Mouse (Mus musculus) ES-E14 (cell line): Measurements from ENCODE around the gene Erc2. TPM values are rescaled to one million over a fixed set of nuclear protein-coding genes. Genes with fewer than 3 reads are reported as not detected.

Source experiments
- DNase-seq: peaks from one replicate; pipeline ENCODE4 v3.0.0-alpha.2; 2013; ENCODE audit warnings: low read depth, low spot score
- H3K27ac ChIP-seq: 2 replicates; pipeline ENCODE4 v1.5.1; 2012; ENCODE audit warnings: low read depth, mild to moderate bottlenecking, low read length, moderate library complexity, mixed read lengths; ENCODE audit not compliant: poor library complexity, insufficient read depth, severe bottlenecking
- H3K36me3 ChIP-seq: 2 replicates; pipeline ENCODE4 v1.6.1; 2012; ENCODE audit warnings: mild to moderate bottlenecking, low read length, moderate library complexity, mixed read lengths; ENCODE audit not compliant: control insufficient read depth, poor library complexity, insufficient read depth, severe bottlenecking
- H3K4me1 ChIP-seq, 2 experiments: fragments of 150-350 bp in 1 of 2; sonication (generic) in 1 of 2; 2 replicates each; pipeline ENCODE4 v1.6.1; 2012; ENCODE audit warnings: low read length in 2 of 2, mild to moderate bottlenecking in 1 of 2, mixed read lengths in 1 of 2; ENCODE audit not compliant: control insufficient read depth in 2 of 2, insufficient read depth in 2 of 2, poor library complexity in 1 of 2
- H3K4me3 ChIP-seq, 2 experiments: fragments of 150-350 bp in 1 of 2; sonication (generic) in 1 of 2; 2 replicates each; pipeline ENCODE4 v1.5.1; 2012; ENCODE audit warnings: low read length in 2 of 2, low read depth in 1 of 2, mild to moderate bottlenecking in 1 of 2, mixed read lengths in 1 of 2; ENCODE audit not compliant: insufficient read depth in 1 of 2, poor library complexity in 1 of 2, severe bottlenecking in 1 of 2
- H3K9ac ChIP-seq: 2 replicates; pipeline ENCODE4 v1.6.1; 2012; ENCODE audit warnings: low read depth, mild to moderate bottlenecking, low read length, mixed read lengths; ENCODE audit not compliant: poor library complexity, insufficient read depth, severe bottlenecking
- H3K9me3 ChIP-seq: fragments of 150-350 bp; sonication (generic); 2 replicates; pipeline ENCODE4 v1.6.1; 2012; ENCODE audit warnings: low read depth, mild to moderate bottlenecking, low read length; ENCODE audit not compliant: control insufficient read depth, insufficient read depth
- CHD2 ChIP-seq: IDR thresholded peaks from 2 replicates; pipeline ENCODE4 v1.6.1; 2014; ENCODE audit warnings: mild to moderate bottlenecking, low read depth, low read length, inconsistent platforms
- HCFC1 ChIP-seq: IDR thresholded peaks from 2 replicates; pipeline ENCODE4 v1.6.1; 2012; ENCODE audit warnings: low read length, inconsistent platforms, borderline replicate concordance; ENCODE audit not compliant: insufficient read depth
- MAFK ChIP-seq: IDR thresholded peaks from 2 replicates; pipeline ENCODE4 v1.6.1; 2014; ENCODE audit warnings: mild to moderate bottlenecking, low read depth, low read length, inconsistent platforms; ENCODE audit not compliant: insufficient read depth
- ZC3H11A ChIP-seq: IDR thresholded peaks from 2 replicates; pipeline ENCODE4 v1.6.1; 2012; ENCODE audit warnings: low read depth, mild to moderate bottlenecking, inconsistent platforms, low read length, borderline replicate concordance
- ZNF384 ChIP-seq: IDR thresholded peaks from 2 replicates; pipeline ENCODE4 v1.6.1; 2012; ENCODE audit warnings: low read depth, low read length, inconsistent platforms
- in situ Hi-C, 2 experiments: fragments of 600-800 bp; cut with MboI; formaldehyde crosslinking; loops; one replicate each; pipeline ENCODE4 v1.15.1; 2025; ENCODE audit warnings: low sequenced_read_pairs in 2 of 2, inconsistent platforms in 1 of 2; ENCODE audit not compliant: unreplicated experiment in 2 of 2
- total RNA-seq: library from RNA; depleted of rRNA; stranded (reverse); fragments of 300-350 nt; gene quantifications from 2 replicates; pipeline ENCODE4 v1.2.3, GENCODE M21; 2012

Gene Erc2
- total RNA-seq, 1 experiment, result 9.1 TPM

DNA sequence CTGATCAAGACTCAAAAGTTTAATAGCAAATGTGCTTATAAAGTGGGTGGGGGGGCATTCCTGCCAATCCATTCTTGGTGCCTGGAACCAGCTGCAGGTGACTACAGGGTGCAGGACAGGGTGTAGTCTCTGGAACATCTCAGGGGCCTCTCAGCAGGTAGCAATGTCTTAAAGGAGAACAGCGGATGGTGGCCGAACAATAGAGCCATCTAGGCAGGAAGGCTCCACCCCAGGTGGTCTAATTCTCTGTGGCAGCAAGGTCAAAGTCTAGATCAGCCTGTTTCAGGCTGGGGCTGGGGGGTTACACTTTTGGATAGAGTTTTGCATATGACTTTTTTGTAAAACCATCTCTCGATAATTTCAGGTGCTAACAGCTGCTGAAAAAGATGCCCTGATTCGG, 51.9 kb downstream of the Erc2 start:
- Histone ChIP-seq H3K9me3 (no peaks in the 10 kb centered on the region), H3K4me3 (peak overlapping the region in 1 of 2 experiments; percentile 33; a peak in 1 of 4 replicates), H3K27ac (peak overlapping the region; percentile 82), H3K9ac (peak overlapping the region; percentile 30; the same call in 1 of the 2 replicates), H3K4me1 (peaks cover 30 to 34% of the 10 kb centered on the region in 2 experiments), H3K36me3 (peaks cover 1% of the 10 kb centered on the region; the same call in 1 of the 2 replicates)
- DNase-seq, result peak; percentile 70
- TF ChIP-seq CHD2, result 0 out of 2 replicates have a peak, but pooled peaks have one; percentile 28
- TF ChIP-seq ZC3H11A, result no peak
- no peak for TF ChIP-seq ZNF384
- no peak for TF ChIP-seq HCFC1
- TF ChIP-seq MAFK, result no peak
- in situ Hi-C loops, result no loop called here

GRCm38 (mm10) chr14:27674561-27674960, 52.3 kb downstream of the Erc2 start:
- Histone ChIP-seq H3K27ac (peak overlapping the region; percentile 82), H3K4me3 (peak overlapping the region; percentile 2 to 33; a peak in 3 of 4 replicates), H3K9me3 (no peaks in the 10 kb centered on the region), H3K9ac (peak overlapping the region; percentile 30; the same call in 1 of the 2 replicates), H3K4me1 (peaks cover 27 to 34% of the 10 kb centered on the region in 2 experiments), H3K36me3 (peaks cover 1% of the 10 kb centered on the region; the same call in 1 of the 2 replicates)
- in situ Hi-C loops, result no loop called here
- no peak for TF ChIP-seq ZNF384
- TF ChIP-seq ZC3H11A, result no peak
- no peak for TF ChIP-seq CHD2
- no peak for TF ChIP-seq MAFK
- no peak for TF ChIP-seq HCFC1
- peak; percentile 19 for DNase-seq

- no peak for TF ChIP-seq ZC3H11A
- no peak for TF ChIP-seq ZNF384
- TF ChIP-seq HCFC1, result no peak
- TF ChIP-seq CHD2, result no peak
- no peak for TF ChIP-seq MAFK
- H3K36me3 ChIP-seq, result peaks cover 1% of the 10 kb centered on the region; the same call in 1 of the 2 replicates
- in situ Hi-C loops, result no loop called here
Observed at GRCm38 (mm10) chr14:27675071-27675470, 52.8 kb downstream of the Erc2 start.

GRCm38 (mm10) chr14:27682368-27683052, 60.3 kb downstream of the Erc2 start:
- no peak overlapping the region for H3K4me3 ChIP-seq
- DNase-seq, result no peak
- in situ Hi-C loops, result no loop called here
- H3K27ac ChIP-seq, result no peak overlapping the region
- H3K9ac ChIP-seq, result no peak overlapping the region
- TF ChIP-seq MAFK (no peak), CHD2 (no peak), ZC3H11A (no peak), HCFC1 (no peak), ZNF384 (no peak)
- H3K4me1 ChIP-seq, result no peaks in the 10 kb centered on the region
- H3K9me3 ChIP-seq, result no peaks in the 10 kb centered on the region
- H3K36me3 ChIP-seq, result no peaks in the 10 kb centered on the region

More at GRCm38 (mm10) chr14:27675071-27675470, 52.8 kb downstream of the Erc2 start:
- Histone ChIP-seq H3K9ac (peak overlapping the region; percentile 45), H3K4me1 (peaks cover 25 to 34% of the 10 kb centered on the region in 2 experiments), H3K4me3 (peak overlapping the region; percentile 2 to 33; a peak in 1 of 4 replicates), H3K27ac (peak overlapping the region; percentile 82; the same call in 1 of the 2 replicates), H3K9me3 (no peaks in the 10 kb centered on the region)
- DNase-seq, result peak; percentile 27
